Mouse (Mus musculus) kidney, adult 2 months (tissue): ENCODE results near the gene Gm49361.

ENCODE experiments used
- CTCF ChIP-seq: fragments of 200-500 bp; conservative IDR thresholded peaks from 2 replicates; pipeline ENCODE4 v1.5.1; 2011; ENCODE audit warnings: low read depth, mild to moderate bottlenecking, control low read depth, low read length, moderate library complexity, mixed read lengths; ENCODE audit not compliant: insufficient read depth, insufficient read length
- POLR2A ChIP-seq: fragments of 200-500 bp; IDR thresholded peaks from one replicate; pipeline ENCODE4 v1.6.1; 2011; ENCODE audit warnings: low read depth, low read length, control low read depth

GRCm38 (mm10) chr14:57649501-57649900 is 96.4 kb downstream of the Gm49361 start:
- TF ChIP-seq CTCF: no peak
- TF ChIP-seq POLR2A: no peak
